Mouse (Mus musculus) gastrocnemius, adult 2 months (tissue): Measurements from ENCODE around the gene Plin5. TPM values are rescaled to one million over a fixed set of nuclear protein-coding genes. Genes with fewer than 3 reads are reported as not detected.
"Not testable (repeated sequence)": the region's sequence is repeated elsewhere in the genome, so short reads cannot be mapped to it uniquely, and the experiment has no call there.

Experiments
- DNase-seq: peaks from one replicate; pipeline ENCODE4 v3.0.0; 2022
- H3K27ac ChIP-seq: fragments of 200-600 bp; 2 replicates; pipeline ENCODE4 v1.8.1; 2022; ENCODE audit warnings: mild to moderate bottlenecking
- H3K4me3 ChIP-seq: fragments of 200-600 bp; 2 replicates; pipeline ENCODE4 v1.8.1; 2022; ENCODE audit warnings: mild to moderate bottlenecking, moderate library complexity
- CTCF ChIP-seq: fragments of 200-600 bp; IDR thresholded peaks from 2 replicates; pipeline ENCODE4 v1.8.1; 2022; ENCODE audit warnings: antibody characterized with exemption, mild to moderate bottlenecking, moderate library complexity
- intact Hi-C: fragments of 180-260 bp; cut with DNase I; formaldehyde crosslinking; loops from one replicate; pipeline ENCODE4 v1.15.1; 2025
- total RNA-seq, 2 experiments: library from RNA; stranded (reverse); gene quantifications; 2 replicates each; pipeline ENCODE4 v1.2.3; 2021

Gene Plin5
- total RNA-seq, 2 experiments from 2014 or later = 22.9 to 55.7 TPM

DNA sequence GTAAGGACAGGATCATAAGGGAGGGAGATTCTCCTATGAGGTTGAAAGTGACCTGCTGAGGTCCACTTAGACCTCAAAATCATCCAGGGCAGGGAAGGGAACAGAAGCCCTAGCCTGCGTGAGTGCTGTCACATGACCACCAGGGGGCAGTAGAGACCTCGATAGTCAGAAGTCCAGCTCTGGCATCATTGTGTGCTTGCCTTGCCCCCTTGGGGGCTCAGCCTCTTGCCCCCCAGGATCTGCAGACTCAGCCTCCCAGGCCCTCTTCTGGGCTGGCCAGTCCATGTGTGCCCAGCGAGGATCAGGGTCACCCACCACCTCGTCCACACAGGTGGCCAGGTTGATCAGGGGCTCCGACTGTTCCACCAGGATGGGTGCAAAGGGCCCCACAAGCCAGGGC, 5.5 kb downstream of the Plin5 start:
- Histone ChIP-seq H3K27ac (peak overlapping the region; percentile 100), H3K4me3 (no peak overlapping the region)
- intact Hi-C loops = loop anchor here (10.0 kb wide), 1 partner anchor 493 kb away; the partner anchor contains the start of gene 2410015M20Rik
- DNase-seq = peak; percentile 74
- peak; percentile 95; the same call in 1 of the 2 replicates for TF ChIP-seq CTCF

DNA sequence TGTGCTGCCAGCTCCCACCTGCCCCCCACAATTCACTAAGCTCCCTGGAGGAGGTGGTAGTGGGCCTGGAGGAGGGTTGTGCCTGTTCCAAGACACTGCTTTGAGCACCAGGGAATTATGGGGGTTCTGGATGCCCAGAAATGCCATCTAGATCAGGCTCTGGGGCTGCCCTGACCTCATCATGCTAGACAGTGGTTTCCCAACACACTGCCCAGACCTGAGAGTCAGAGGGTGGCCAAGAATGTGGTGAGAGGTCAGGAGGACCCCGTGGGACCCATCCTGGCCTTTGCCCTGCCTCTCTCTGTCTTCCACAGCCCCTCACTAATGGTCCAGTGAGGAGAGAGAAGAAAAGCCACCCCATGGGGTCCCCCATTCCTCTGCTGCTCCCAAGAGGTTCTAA, 6.4 kb downstream of the Plin5 start:
- Histone ChIP-seq H3K27ac (peak overlapping the region; percentile 100), H3K4me3 (peak overlapping the region; percentile 85)
- intact Hi-C loops = loop anchor here (10.0 kb wide), 1 partner anchor 494 kb away; the partner anchor contains the start of gene 2410015M20Rik
- TF ChIP-seq CTCF = no peak
- DNase-seq = no peak

DNA sequence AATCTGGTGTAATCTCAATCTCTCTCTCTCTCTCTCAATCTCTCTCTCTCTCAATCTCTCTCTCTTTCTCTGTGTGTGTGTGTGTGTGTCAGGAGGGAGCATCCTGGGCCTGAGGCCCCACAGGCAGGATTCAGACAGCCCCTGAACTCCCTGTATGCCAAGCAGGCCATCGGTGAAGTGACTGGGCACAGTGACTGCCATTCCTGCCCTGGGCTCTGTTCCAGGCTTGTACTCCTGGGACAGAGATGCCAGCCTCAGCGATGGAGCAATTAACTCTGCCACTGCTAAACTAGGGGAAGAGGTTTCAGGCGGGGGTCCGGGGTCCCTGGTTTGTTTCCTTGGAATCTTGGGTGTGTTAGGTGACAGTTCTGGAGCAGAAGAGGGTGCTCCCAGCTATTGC, 6.8 kb downstream of the Plin5 start:
- H3K4me3 ChIP-seq = peak overlapping the region; percentile 85
- TF ChIP-seq CTCF = no peak
- peak; percentile 82 for DNase-seq
- peak overlapping the region; percentile 100 for H3K27ac ChIP-seq
- intact Hi-C loops = loop anchor here (10.0 kb wide), 1 partner anchor 494 kb away; the partner anchor contains the start of gene 2410015M20Rik

DNA sequence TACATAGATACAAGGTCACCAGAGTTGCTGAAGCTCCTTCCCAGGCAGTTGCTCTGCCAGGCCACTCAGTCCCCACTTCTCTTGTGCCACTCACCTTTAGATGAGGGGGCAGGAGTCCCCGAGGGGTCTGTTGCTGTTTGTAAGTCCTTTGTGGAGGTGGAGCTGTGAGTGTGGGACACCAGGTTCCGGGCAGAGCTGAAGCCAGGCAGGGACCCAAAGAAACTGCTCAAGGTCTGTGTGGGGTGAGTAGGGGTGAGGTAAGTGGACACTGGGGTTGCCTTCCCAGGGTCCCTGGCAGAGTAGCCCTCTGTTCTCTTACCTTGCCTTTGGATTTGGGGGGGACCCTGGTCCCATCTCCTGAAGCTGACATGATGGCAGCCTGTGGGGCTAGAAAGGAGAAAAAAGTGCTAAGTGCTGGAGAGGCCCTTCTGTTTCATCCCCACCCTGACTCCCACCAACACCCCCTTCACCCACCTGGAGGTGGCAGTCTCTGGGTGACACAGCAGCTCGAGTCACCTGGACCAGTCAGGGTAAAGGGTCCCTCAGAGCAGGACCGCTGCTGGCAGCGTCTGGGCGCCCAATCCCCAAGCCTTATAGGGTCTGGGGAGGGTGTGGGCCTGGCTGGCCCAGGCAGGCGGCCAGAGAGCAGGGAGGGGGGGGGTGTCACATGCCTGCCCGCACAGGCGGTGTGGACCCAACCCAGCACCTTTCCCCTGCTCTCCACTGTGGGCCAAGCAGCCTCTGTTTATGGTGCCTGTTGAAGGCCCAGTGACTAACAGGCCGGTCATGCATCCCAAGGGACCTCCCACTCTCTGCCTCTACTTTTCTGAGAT, 8.0 kb downstream of the Plin5 start, which contains the start of gene Plin4:
Gene Plin4, minus strand, starts transcription at position 585 of the 833 bp plus-strand sequence.
- peak; percentile 93 for DNase-seq
- H3K4me3 ChIP-seq = peak within 1 kb of the TSS; percentile 85
- intact Hi-C loops = loop anchor here (10.0 kb wide), 1 partner anchor 495 kb away; the partner anchor contains the start of gene 2410015M20Rik
- peak within 1 kb of the TSS; percentile 100 for H3K27ac ChIP-seq
- peak; percentile 41 for TF ChIP-seq CTCF

DNA sequence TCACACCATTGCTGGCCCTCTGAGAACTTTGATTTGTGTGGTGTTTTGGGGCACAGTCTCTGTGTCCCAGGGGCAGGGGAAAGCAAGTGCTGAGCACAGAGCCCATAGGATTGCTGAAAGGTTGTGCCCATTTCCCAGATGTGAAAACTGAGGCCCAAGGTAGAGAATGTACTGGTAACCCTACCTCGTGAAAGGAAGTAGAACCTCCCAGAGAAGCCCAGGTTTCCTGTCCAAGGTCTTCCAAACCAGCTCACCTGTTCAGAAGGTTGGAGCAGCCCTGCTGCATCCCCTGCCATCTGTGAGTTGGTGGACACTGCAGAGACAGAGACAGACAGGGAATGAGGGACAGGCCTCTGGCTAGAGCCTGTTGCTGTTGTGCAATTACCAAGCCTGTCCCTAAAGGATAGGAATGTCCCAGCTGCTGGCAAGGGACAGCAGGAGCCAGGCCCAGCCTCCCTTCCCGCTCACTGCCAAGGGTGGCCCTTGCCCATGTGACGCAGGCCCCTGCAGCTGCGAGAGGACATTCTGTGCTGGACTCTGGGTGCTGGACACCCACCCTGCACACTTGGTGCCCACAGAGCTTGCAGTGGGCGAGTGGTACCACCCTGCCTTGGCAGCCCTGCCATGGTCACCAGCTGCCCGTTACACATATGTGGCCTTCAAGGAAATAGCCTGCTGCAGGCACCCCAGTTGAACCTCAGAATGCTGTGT, 8.9 kb downstream of the Plin5 start:
- no peak for TF ChIP-seq CTCF
- intact Hi-C loops = no loop called here
- DNase-seq = peak; percentile 96
- Histone ChIP-seq H3K27ac (peak overlapping the region; percentile 100), H3K4me3 (peak overlapping the region; percentile 85)

DNA sequence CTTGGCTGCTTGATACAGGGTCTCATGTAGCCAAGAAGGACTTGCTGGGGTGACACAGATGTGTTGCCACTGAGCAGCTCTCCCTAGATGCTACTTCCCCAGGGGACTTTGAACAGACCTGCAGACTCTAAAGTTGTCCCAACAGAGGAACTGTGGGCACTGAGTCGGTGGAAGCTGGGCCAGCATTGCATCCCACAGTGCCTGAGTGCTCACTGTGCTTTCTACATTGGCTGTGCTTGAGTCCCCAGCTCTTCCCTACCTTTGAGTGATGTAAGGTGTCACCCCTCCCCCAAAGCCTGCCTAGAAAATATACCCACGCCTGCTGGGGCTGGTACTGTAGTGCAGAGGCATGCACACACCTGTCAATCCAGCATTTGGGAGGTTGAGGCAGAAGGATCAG, 9.7 kb downstream of the Plin5 start:
- no peak for DNase-seq
- intact Hi-C loops = no loop called here

DNA sequence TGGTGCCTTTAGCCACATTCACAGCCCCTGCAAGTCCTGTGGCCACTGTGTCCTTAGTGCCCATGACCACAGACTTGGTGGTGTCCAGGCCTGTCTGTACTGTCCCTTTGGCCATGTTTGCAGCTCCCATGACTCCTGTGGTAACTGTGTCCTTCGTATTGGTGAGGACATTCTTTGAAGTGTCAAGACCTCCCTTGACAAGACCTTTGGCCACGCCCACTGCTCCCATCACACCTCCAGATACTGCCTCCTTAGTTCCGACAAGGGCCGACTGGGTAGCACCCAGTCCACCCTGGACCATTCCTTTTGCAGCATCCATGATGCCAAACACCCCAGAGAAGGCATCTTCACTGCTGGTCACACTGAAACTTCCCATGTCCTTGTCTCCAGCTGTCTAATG, 10.4 kb downstream of the Plin5 start:
- Histone ChIP-seq H3K27ac (peak overlapping the region; percentile 100), H3K4me3 (peak overlapping the region; percentile 85)
- intact Hi-C loops = no loop called here
- TF ChIP-seq CTCF = no peak
- no peak for DNase-seq

More for the DNA sequence above, 9.7 kb downstream of the Plin5 start:
- H3K4me3 ChIP-seq = peak overlapping the region; percentile 85
- TF ChIP-seq CTCF = no peak
- H3K27ac ChIP-seq = peak overlapping the region; percentile 100

DNA sequence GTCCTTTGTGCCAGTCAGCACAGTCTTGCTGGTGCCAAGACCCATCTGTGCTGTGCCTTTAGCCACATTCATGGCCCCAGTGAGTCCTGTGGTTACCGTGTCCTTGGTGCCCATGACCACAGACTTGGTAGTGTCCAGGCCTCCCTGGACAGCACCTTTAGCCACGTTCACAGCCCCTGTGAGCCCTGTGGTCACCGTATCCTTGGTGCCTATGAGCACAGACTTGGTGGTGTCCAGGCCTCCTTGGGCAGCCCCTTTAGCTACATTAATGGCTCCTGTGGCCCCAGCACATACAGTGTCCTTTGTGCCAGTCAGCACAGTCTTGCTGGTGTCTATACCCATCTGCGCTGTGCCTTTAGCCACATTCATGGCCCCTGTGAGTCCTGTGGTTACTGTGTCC, 11.0 kb downstream of the Plin5 start:
- H3K4me3 ChIP-seq, DNase-seq, intact Hi-C loops: not testable (repeated sequence)
- H3K27ac ChIP-seq = peak overlapping the region; percentile 100

DNA sequence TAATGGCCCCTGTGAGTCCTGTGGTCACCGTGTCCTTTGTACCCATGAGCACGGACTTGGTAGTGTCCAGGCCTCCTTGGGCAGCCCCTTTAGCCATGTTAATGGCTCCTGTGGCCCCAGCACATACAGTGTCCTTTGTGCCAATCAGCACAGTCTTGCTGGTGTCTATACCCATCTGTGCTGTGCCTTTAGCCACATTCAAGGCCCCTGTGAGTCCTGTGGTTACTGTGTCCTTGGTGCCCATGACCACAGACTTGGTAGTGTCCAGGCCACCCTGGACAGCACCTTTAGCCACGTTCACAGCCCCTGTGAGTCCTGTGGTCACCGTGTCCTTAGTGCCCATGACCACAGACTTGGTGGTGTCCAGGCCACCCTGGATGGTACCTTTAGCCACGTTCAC, 12.6 kb downstream of the Plin5 start:
- H3K4me3 ChIP-seq, DNase-seq, intact Hi-C loops: not testable (repeated sequence)
- peak overlapping the region; percentile 75 for H3K27ac ChIP-seq

DNA sequence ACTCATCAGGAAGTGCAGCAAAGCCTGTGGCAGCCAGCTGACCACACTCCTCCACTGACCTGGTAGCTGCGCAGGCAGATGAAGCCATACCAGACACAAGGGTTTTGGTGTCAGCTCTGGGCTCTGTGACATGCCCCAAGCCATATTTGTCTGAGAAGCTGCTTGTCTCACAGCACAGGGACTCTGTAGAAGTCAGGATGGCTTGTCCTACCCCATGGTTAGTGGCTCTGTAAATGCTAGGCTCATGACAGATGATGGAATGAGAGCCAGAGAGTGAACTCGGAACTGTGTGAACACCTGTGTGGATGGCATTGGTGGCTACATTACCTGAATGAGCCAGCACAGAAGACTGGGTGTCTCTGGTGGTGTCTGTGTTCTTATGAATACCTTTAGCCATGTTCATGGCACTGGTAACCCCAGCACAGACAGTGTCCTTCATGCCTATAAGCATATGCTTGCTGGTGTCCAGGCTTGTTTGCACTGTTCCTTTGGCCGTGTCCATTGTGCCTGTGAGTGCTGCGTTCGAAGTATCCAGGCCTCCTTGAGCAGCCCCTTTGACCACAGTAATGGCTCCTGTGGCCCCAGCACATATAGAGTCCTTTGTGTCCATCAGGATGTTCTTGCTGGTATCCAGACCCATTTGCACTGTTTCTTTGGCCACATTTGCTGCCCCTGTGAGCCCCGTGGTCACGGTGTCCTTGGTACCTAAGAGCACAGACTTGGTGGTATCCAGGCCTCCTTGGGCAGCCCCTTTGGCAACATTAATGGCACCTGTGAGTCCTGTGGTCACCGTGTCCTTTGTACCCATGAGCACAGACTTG, 13.7 kb downstream of the Plin5 start:
- peak overlapping the region; percentile 68 for H3K27ac ChIP-seq
- no peak for TF ChIP-seq CTCF
- no peak for DNase-seq
- H3K4me3 ChIP-seq = no peak overlapping the region
- intact Hi-C loops = no loop called here

DNA sequence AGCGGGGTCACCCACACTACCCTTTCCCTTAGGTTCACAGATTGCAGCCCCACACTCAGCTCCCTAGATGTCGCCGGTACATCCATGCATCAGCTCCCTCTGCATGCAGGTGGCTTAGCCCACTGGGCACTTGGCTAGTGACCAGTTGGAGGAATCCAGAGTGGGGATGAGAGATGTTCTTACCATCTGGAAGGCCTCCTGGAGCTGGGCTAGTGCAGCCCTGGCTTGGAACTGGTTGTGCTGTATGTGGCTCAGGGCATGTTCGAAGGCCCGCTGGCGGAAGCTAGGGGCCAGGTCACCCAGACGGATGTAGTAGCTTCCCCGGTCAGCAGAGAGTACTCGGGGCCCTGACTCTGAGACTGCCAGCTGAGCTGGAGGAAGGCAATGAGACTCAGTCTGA, 14.5 kb downstream of the Plin5 start:
- TF ChIP-seq CTCF = no peak
- intact Hi-C loops = no loop called here
- peak overlapping the region; percentile 68 for H3K27ac ChIP-seq
- no peak overlapping the region for H3K4me3 ChIP-seq
- DNase-seq = peak; percentile 75

DNA sequence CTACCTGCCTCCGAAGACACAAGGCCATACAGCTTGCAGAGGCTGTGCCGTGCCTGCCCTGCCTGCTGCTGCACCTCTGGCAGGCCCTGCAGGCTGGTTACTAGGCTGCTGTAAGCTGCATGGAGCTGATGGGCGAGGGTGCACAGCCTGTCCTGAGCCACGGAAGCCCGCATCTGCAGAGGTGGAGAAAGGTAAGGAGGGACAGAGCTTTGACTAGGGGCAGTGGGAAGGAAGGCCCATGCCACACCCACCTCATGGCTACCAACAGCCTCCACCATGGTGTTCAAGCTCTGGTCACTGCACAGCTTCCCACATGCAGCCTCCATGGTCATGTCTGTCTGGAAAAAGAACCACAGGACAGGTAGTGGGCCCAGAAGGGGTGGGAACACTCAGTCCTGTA, 15.2 kb downstream of the Plin5 start:
- DNase-seq = peak; percentile 44
- Histone ChIP-seq H3K4me3 (no peak overlapping the region), H3K27ac (peak overlapping the region; percentile 68)
- TF ChIP-seq CTCF = no peak
- intact Hi-C loops = no loop called here
